Mouse (Mus musculus): Measurements from ENCODE around the gene Trp53rkb. TPM values are rescaled to one million over a fixed set of nuclear protein-coding genes. Genes with fewer than 3 reads are reported as not detected.

Trp53rkb gene
- polyA plus RNA-seq, 1 experiment: 3.3 TPM

DNA sequence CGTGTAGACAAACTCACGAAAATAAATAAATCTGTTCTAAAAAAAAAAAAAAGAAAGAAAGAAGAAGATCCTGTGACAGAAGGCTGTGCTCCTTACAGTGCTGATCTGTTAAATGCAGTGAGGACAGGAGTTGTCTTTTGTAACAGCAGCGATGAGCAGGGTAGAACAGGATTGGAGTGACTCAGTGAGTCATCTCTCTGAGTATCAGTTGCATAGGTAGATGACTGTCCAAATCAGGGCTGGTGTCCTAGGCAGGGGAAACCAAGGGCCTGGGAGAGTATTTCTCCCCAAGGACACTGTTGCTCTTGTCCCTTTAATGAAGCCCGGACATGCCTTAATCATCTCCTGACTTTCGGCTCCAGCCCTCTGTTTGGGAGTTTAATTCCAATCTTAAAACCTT, 17.2 kb downstream of the Trp53rkb start:
- Histone ChIP-seq H3K27ac (ENCODE audit: insufficient read depth, low read depth, low read length) (no peak overlapping the region), H3K4me1 (ENCODE audit: control insufficient read depth, insufficient read depth, low read length) (peaks cover 19% of the 10 kb centered on the region), H3K4me3 (ENCODE audit: insufficient read depth, low read length) (no peak overlapping the region)
- TF ChIP-seq POLR2A (IDR thresholded peaks at IDR 0.05; ENCODE audit: borderline replicate concordance, low read depth, low read length): no peak
- TF ChIP-seq CTCF (IDR thresholded peaks at IDR 0.05; ENCODE audit: low read depth, low read length): no peak

DNA sequence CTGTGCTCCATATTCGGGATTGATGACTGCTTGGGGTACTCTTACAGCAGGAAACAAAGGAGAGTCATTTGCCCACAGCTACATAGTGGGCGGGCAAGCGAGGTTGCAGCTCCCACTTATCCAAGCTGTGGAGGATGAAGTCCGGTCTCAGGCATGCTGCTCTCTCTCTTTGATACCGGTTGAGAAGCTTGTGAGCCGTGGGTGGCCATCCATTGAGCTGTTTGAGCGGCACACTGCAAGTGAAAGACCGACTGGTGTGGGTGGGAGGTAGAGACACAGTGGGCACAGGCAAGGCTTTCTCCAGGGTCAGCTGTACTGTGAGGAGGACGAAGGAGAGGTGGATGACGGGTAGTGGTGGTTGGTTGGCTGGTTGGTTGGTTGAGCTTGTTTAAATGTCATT, 18.5 kb downstream of the Trp53rkb start:
- Histone ChIP-seq H3K4me1 (ENCODE audit: control insufficient read depth, insufficient read depth, low read length) (peaks cover 19% of the 10 kb centered on the region), H3K27ac (ENCODE audit: insufficient read depth, low read depth, low read length) (no peak overlapping the region), H3K4me3 (ENCODE audit: insufficient read depth, low read length) (no peak overlapping the region)
- TF ChIP-seq POLR2A (IDR thresholded peaks at IDR 0.05; ENCODE audit: borderline replicate concordance, low read depth, low read length) (no peak), CTCF (IDR thresholded peaks at IDR 0.05; ENCODE audit: low read depth, low read length) (no peak)

DNA sequence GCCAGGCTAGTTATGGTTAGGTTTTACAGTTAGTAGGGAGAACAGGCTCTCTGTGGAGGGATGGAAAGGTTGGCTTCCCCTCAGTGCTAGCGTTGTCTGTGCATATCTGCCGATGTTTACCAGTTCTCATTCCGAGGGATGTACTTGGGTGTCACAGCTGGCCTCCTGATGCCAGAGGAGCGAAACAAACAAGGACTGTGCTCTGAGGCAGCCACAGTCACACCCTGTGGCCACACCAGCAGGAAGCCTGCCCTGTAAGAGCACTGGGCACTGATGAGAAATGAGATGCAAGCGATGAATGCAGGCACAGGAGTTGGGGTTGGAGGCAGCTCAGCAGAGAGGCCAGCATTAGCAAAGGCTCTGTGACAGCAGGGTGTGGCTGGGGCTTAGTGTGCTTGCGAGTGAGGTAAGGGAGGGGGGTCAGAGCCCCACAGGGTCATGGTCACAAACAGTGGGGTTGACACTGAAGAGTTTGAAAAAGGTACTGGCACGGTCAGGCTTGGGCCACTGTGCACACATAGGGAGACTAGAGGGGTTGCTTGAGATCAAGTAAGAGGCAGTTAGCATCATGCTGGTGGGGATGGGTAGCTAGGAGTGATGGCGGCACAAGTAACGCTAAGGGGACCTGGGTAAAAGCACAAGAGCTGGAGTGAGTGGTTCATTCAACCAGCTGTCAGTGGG, 26.3 kb downstream of the Trp53rkb start:
- TF ChIP-seq POLR2A (IDR thresholded peaks at IDR 0.05; ENCODE audit: borderline replicate concordance, low read depth, low read length) (no peak), CTCF (IDR thresholded peaks at IDR 0.05; ENCODE audit: low read depth, low read length) (no peak)
- no peak overlapping the region for H3K27ac ChIP-seq (ENCODE audit: insufficient read depth, low read depth, low read length)
- no peak overlapping the region for H3K4me3 ChIP-seq (ENCODE audit: insufficient read depth, low read length)
- H3K4me1 ChIP-seq (ENCODE audit: control insufficient read depth, insufficient read depth, low read length): peaks cover 29% of the 10 kb centered on the region

DNA sequence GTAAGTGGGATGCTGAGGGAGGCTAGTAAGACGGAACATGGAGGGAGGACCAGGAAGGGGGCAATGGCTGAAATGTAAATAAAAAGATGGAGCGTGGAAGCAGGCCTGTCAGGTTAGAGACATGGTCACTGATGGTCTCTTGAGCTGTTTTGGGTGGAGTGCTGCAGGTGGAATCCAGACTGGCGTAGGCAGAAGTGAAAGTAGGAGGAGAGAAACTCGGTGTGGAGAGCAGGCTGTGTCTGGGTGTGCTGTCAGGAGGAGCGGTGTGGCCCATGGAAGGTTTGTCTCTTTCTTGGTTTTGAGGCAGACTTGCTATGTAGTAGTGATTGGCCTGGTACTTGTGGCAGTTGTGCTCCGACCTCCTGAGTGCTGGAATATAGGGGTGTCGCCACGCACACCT, 27.5 kb downstream of the Trp53rkb start:
- H3K4me3 ChIP-seq (ENCODE audit: insufficient read depth, low read length): no peak overlapping the region
- H3K4me1 ChIP-seq (ENCODE audit: control insufficient read depth, insufficient read depth, low read length): peaks cover 35% of the 10 kb centered on the region
- H3K27ac ChIP-seq (ENCODE audit: insufficient read depth, low read depth, low read length): no peak overlapping the region
- TF ChIP-seq POLR2A (IDR thresholded peaks at IDR 0.05; ENCODE audit: borderline replicate concordance, low read depth, low read length) (no peak), CTCF (IDR thresholded peaks at IDR 0.05; ENCODE audit: low read depth, low read length) (no peak)

DNA sequence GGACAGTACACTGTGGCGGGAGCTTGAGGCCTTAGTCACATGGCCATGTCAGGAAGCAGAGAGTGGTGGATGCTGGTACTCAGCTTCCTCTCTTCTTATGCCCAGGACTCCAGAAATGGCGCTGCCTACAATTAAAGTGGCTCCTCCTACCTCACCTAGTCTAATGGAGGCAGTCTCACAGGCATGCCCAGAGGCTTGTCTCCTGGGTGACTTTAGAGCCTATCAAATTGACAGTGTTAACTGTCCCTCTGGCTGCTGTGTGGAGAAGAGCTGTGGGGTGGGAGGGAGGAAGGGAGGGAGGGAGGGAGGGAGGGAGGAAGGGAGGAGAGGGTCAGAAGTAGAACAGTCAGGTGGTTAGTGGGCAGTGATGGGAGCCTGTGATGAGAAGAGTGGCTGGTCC, 28.5 kb downstream of the Trp53rkb start:
- Histone ChIP-seq H3K27ac (ENCODE audit: insufficient read depth, low read depth, low read length) (no peak overlapping the region), H3K4me3 (ENCODE audit: insufficient read depth, low read length) (no peak overlapping the region), H3K4me1 (ENCODE audit: control insufficient read depth, insufficient read depth, low read length) (peaks cover 44% of the 10 kb centered on the region)
- TF ChIP-seq CTCF (IDR thresholded peaks at IDR 0.05; ENCODE audit: low read depth, low read length) (no peak), POLR2A (IDR thresholded peaks at IDR 0.05; ENCODE audit: borderline replicate concordance, low read depth, low read length) (no peak)

DNA sequence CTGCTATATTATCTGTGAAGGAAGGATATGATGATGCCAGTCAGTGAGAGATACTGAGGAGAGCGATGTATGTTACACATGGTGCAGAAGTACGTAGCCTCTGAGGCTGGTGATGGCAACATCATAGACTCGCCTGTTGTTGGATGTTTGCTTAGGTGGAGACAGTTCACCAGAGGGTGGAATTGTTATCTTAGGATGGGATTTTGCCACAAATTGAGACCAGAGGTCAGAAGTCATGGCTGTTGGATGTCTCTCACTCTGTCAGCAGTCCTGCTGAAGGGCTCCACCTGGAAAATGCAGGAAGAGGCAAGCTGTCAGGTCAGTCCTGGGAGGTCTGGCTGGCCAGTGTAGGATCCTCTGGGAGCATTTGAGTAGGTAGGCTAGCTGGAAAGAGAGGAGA, 29.1 kb downstream of the Trp53rkb start:
- Histone ChIP-seq H3K4me3 (ENCODE audit: insufficient read depth, low read length) (no peak overlapping the region), H3K4me1 (ENCODE audit: control insufficient read depth, insufficient read depth, low read length) (peaks cover 50% of the 10 kb centered on the region), H3K27ac (ENCODE audit: insufficient read depth, low read depth, low read length) (no peak overlapping the region)
- TF ChIP-seq CTCF (IDR thresholded peaks at IDR 0.05; ENCODE audit: low read depth, low read length) (no peak), POLR2A (IDR thresholded peaks at IDR 0.05; ENCODE audit: borderline replicate concordance, low read depth, low read length) (no peak)

DNA sequence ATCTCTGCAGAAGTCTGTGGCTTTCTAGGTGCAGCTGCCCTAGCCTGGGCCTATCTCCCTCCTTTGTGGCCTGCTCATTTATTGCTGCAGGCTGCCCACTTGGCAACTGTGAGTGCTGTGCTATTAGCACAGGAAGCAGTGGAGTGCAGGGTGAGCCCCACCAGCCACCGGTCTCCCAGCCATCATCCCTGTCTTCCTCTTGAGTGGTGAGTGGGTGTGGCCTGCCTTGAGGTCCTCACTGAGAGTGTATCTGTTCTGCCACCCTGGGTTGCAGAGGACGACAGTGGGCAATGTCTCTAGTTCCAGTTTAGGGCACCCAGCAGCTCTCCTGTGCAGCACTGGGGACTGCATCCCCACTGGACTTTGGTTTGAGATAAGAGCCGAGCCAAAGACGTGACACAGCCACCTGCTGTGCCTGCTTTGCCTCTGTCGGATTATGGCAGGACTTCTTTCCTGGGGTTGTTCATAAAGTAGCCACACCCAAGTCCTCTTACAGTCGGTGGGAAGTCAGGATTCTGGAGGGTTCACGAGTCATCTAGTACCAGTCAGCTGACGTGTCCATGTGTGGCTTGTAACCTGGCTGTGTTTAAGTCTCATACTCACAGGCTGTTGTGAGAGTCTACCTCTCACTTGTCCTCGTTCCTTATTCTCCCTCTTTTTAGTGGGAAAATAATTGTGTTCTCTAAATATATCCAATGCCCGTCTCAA, 29.9 kb downstream of the Trp53rkb start:
- peaks cover 58% of the 10 kb centered on the region for H3K4me1 ChIP-seq (ENCODE audit: control insufficient read depth, insufficient read depth, low read length)
- TF ChIP-seq POLR2A (IDR thresholded peaks at IDR 0.05; ENCODE audit: borderline replicate concordance, low read depth, low read length) (no peak), CTCF (IDR thresholded peaks at IDR 0.05; ENCODE audit: low read depth, low read length) (no peak)
- no peak overlapping the region for H3K4me3 ChIP-seq (ENCODE audit: insufficient read depth, low read length)
- H3K27ac ChIP-seq (ENCODE audit: insufficient read depth, low read depth, low read length): no peak overlapping the region

DNA sequence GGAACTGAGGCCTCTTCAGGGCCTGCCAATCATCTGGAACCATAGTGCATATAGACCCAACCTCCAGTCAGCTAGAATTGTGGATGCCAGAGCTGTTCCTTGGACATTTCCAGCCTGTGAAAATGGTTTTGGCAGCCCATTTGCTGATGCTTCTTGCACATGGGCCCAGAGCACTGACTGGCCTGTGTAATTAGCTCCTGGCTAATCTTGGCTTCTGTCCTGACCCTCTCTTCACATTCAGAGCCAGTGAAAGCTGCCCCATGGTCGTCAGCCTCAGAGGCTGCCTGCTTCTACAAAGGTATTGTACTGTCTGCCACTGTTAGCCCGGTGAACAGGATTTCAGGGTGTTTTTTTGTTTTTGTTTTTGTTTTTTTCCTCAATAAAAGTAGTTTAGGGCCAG, 30.6 kb downstream of the Trp53rkb start:
- H3K4me3 ChIP-seq (ENCODE audit: insufficient read depth, low read length): no peak overlapping the region
- H3K27ac ChIP-seq (ENCODE audit: insufficient read depth, low read depth, low read length): no peak overlapping the region
- peaks cover 64% of the 10 kb centered on the region for H3K4me1 ChIP-seq (ENCODE audit: control insufficient read depth, insufficient read depth, low read length)
- TF ChIP-seq POLR2A (IDR thresholded peaks at IDR 0.05; ENCODE audit: borderline replicate concordance, low read depth, low read length) (no peak), CTCF (IDR thresholded peaks at IDR 0.05; ENCODE audit: low read depth, low read length) (no peak)

DNA sequence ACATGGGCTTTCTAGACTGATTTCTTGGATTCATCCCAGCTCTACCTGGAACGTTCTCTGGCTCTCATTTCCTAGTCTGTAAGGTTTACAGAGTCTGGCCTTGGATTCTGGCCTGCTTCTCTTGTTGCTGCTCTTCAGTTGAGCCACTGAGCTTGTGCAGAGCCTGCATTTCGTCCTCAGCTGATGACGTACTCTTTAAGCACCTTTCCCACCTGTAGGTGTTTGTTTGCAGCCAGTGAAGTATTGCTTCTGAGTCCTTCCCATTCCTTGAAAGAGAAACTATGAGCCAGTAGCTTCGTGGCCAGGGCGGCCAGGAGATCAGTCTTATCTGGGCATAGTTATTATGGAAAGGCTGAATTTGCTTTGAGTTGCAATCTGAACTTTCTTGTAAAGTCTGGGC, 32.1 kb downstream of the Trp53rkb start:
- H3K27ac ChIP-seq (ENCODE audit: insufficient read depth, low read depth, low read length): no peak overlapping the region
- TF ChIP-seq CTCF (IDR thresholded peaks at IDR 0.05; ENCODE audit: low read depth, low read length) (no peak), POLR2A (IDR thresholded peaks at IDR 0.05; ENCODE audit: borderline replicate concordance, low read depth, low read length) (no peak)
- H3K4me3 ChIP-seq (ENCODE audit: insufficient read depth, low read length): no peak overlapping the region
- H3K4me1 ChIP-seq (ENCODE audit: control insufficient read depth, insufficient read depth, low read length): peaks cover 69% of the 10 kb centered on the region

DNA sequence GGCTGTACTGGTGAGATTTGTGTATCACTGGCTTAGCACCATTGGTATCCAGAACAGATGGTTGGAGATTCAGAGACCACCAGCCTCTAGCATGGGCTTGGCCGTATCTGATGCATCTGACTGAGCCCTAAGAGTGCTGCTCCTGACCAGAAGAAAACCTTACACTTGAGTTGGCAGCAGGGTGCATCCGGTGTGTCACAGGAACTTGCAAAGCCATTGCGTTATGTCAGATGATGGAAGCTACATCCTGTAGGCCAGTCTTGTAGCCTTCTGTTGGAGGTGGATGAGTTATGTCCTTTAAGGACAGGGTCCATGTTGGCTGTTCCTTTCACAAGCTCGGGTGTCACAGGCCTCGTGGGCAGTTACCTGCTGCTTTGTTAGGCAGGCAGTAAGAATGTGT, 32.7 kb downstream of the Trp53rkb start:
- TF ChIP-seq POLR2A (IDR thresholded peaks at IDR 0.05; ENCODE audit: borderline replicate concordance, low read depth, low read length) (no peak), CTCF (IDR thresholded peaks at IDR 0.05; ENCODE audit: low read depth, low read length) (no peak)
- H3K4me1 ChIP-seq (ENCODE audit: control insufficient read depth, insufficient read depth, low read length): peaks cover 64% of the 10 kb centered on the region
- H3K4me3 ChIP-seq (ENCODE audit: insufficient read depth, low read length): no peak overlapping the region
- H3K27ac ChIP-seq (ENCODE audit: insufficient read depth, low read depth, low read length): no peak overlapping the region
